Comparison of ENCODE assay signal across 8 mouse cellular contexts in the genomic region with DNA sequence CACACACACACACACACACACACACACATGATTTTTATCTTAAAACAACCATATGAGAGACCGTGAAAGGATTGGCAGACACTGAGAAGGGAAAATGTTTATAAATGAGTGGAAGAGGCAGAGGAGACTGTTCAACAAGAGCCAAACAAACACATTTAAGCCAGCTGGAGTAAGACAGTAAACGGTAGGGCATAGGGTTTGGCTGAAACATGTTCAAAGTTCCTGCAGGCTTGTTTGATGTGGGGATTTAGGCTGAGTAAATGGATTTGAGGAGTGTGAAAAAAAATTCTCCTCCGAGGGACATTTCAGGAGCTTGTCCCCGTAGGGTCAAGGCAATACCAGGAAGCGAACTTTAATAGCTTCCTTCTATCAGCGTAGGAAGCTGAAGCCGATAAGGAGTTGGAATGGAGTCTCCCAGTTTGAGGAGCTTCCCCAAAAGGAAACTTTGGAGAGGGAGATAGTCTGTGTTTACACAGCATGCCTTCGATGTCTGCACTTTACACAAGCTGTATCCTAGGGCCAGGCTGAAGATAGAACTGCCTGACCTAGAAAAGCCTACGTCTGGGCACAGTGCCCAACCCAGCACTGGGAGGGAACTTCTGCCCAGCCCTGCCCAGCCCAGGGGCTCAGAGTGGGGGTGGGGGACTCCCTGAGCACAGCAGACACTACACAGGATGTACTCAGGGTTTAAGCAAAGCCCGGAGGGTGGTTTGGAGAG. TPM values are rescaled to one million over a fixed set of nuclear protein-coding genes. Genes with fewer than 3 reads are reported as not detected.
A peak's percentile ranks its signal among the peaks of the same experiment; 100 is the strongest.
DNase-seq lines count a peak whose midpoint lies in the region; ATAC-seq and TF ChIP-seq lines count a peak whose summit lies in the region.

No protein-coding gene starts in this region.

- TF ChIP-seq CTCF in lung, embryonic 14.5 days (IDR thresholded peaks at IDR 0.05; ENCODE audit: low read depth) = no peak

- 64% methylated on average over 10 of the region's 10 CpGs for WGBS in forebrain, embryonic 14.5 days
- WGBS in heart, embryonic 16.5 days = 9% methylated on average over 10 of the region's 10 CpGs
- WGBS in lung, embryonic 14.5 days = 8% methylated on average over 10 of the region's 10 CpGs

- H3K9ac ChIP-seq in forebrain, embryonic 14.5 days (ENCODE audit: low read length) = no peak overlapping the region
- peak overlapping the region; percentile 4; the same call in 1 of the 2 replicates for H3K9ac ChIP-seq in heart, embryonic 16.5 days (ENCODE audit: low read length)
- no peak overlapping the region for H3K9ac ChIP-seq in lung, embryonic 14.5 days

- peaks cover 8% of the 10 kb centered on the region; the same call in 1 of the 2 replicates for H3K4me1 ChIP-seq in forebrain, embryonic 14.5 days (ENCODE audit: control insufficient read depth, insufficient read depth, low read length)
- H3K4me1 ChIP-seq in heart, embryonic 16.5 days (ENCODE audit: control insufficient read depth, insufficient read depth, low read length) = peaks cover 41% of the 10 kb centered on the region
- peaks cover 31% of the 10 kb centered on the region for H3K4me1 ChIP-seq in lung, embryonic 14.5 days (ENCODE audit: insufficient read depth)

- no peaks in the 10 kb centered on the region for H3K27me3 ChIP-seq in forebrain, embryonic 14.5 days (replicated peaks; ENCODE audit: control insufficient read depth, insufficient read depth, low read length)
- no peaks in the 10 kb centered on the region for H3K27me3 ChIP-seq in heart, embryonic 16.5 days (ENCODE audit: control insufficient read depth, insufficient read depth, low read length)
- H3K27me3 ChIP-seq in lung, embryonic 14.5 days (ENCODE audit: insufficient read depth, low read length) = no peaks in the 10 kb centered on the region

- peak; percentile 82 for ATAC-seq in forebrain, embryonic 14.5 days
- ATAC-seq in heart, embryonic 16.5 days (replicated peaks; ENCODE audit: extremely low read depth, insufficient read depth, low FRiP score) = peak; percentile 97
- peak; percentile 91 for ATAC-seq in lung, embryonic 14.5 days (ENCODE audit: insufficient read depth)

- DNase-seq in B cell, adult 2 months = peak; percentile 25 to 29
- peak; percentile 93 for DNase-seq in adrenal gland, postnatal 10 days
- DNase-seq in forebrain, embryonic 14.5 days (ENCODE audit: low spot score) = peak; percentile 73
- peak; percentile 94 to 95 for DNase-seq in kidney, postnatal 36 days
- peak; percentile 91 for DNase-seq in lung, embryonic 14.5 days
- peak; percentile 91 for DNase-seq in ovary, postnatal 36 days (ENCODE audit: low spot score)
- DNase-seq in urinary bladder, adult 18-20 months (ENCODE audit: low spot score in 2 of 2) = peak; percentile 62 to 75

- H3K9me3 ChIP-seq in forebrain, embryonic 14.5 days (replicated peaks; ENCODE audit: control insufficient read depth, low read length) = no peaks in the 10 kb centered on the region
- no peaks in the 10 kb centered on the region for H3K9me3 ChIP-seq in heart, embryonic 16.5 days (replicated peaks; ENCODE audit: control insufficient read depth, low read length)
- H3K9me3 ChIP-seq in lung, embryonic 14.5 days (ENCODE audit: low read depth, low read length) = no peaks in the 10 kb centered on the region

- H3K4me3 ChIP-seq in forebrain, embryonic 14.5 days (ENCODE audit: low read depth, low read length) = no peak overlapping the region
- peak overlapping the region; percentile 23 for H3K4me3 ChIP-seq in heart, embryonic 16.5 days (ENCODE audit: low read length)
- no peak overlapping the region for H3K4me3 ChIP-seq in lung, embryonic 14.5 days (ENCODE audit: low read depth, low read length)

- no peak overlapping the region for H3K27ac ChIP-seq in forebrain, embryonic 14.5 days (ENCODE audit: low read depth, low read length)
- peak overlapping the region; percentile 91 for H3K27ac ChIP-seq in heart, embryonic 16.5 days (ENCODE audit: low read length)
- peak overlapping the region; percentile 84 for H3K27ac ChIP-seq in lung, embryonic 14.5 days (ENCODE audit: low read depth)

- no peaks in the 10 kb centered on the region for H3K36me3 ChIP-seq in forebrain, embryonic 14.5 days (ENCODE audit: control insufficient read depth, insufficient read depth, low read length)
- no peaks in the 10 kb centered on the region for H3K36me3 ChIP-seq in heart, embryonic 16.5 days (ENCODE audit: control insufficient read depth, insufficient read depth)
- no peaks in the 10 kb centered on the region for H3K36me3 ChIP-seq in lung, embryonic 14.5 days (ENCODE audit: insufficient read depth)

- no peak overlapping the region for H3K4me2 ChIP-seq in forebrain, embryonic 14.5 days (ENCODE audit: low read length)
- H3K4me2 ChIP-seq in heart, embryonic 16.5 days (ENCODE audit: low read depth, low read length) = peak overlapping the region; percentile 55
- H3K4me2 ChIP-seq in lung, embryonic 14.5 days = peak overlapping the region; percentile 39

RNA-seq across cellular contexts. Expression of a gene that starts 15.2 kb away (rescaled TPM):
- 10 to 100 TPM; 68.2 to 70.3 TPM for total RNA-seq in adrenal gland, postnatal 10 days (2021)
- 13.7 and 16.3 TPM in 2 replicates for polyA plus RNA-seq in forebrain, embryonic 14.5 days (2014; fragmentation: Nextera tagmentation; extraction: Ambion mirVana)
- 20.7 and 21.6 TPM in 2 replicates for polyA plus RNA-seq in heart, embryonic 16.5 days (2015; fragmentation: Nextera tagmentation; extraction: Ambion mirVana)
- 30.7 and 33.8 TPM in 2 replicates for polyA plus RNA-seq in lung, embryonic 14.5 days (2014; fragmentation: Nextera tagmentation; extraction: Ambion mirVana)

RNA-seq across cellular contexts. Expression of a gene that starts 49.5 kb away (rescaled TPM):
- total RNA-seq in adrenal gland, postnatal 10 days (2021) = 1 to 10 TPM; 5.3 to 7.8 TPM
- 4.3 and 5.4 TPM in 2 replicates for polyA plus RNA-seq in forebrain, embryonic 14.5 days (2014; fragmentation: Nextera tagmentation; extraction: Ambion mirVana)
- polyA plus RNA-seq in heart, embryonic 16.5 days (2015; fragmentation: Nextera tagmentation; extraction: Ambion mirVana) = 0.82 and 1.4 TPM in 2 replicates
- 1.4 and 1.5 TPM in 2 replicates for polyA plus RNA-seq in lung, embryonic 14.5 days (2014; fragmentation: Nextera tagmentation; extraction: Ambion mirVana)

Comparison
In these comparisons a context has a peak if more than half of its experiments do, and no peak if none do; other contexts are left out.
1. DNase-seq: peak in every context shown above with its lines; median percentile 94 in kidney, postnatal 36 days; 93 in adrenal gland, postnatal 10 days; 91 in lung, embryonic 14.5 days; 91 in ovary, postnatal 36 days; 73 in forebrain, embryonic 14.5 days; 68 in urinary bladder, adult 18-20 months; 27 in B cell, adult 2 months.